Mouse (Mus musculus): ENCODE measurements at regions not wholly inside any gene's neighbourhood (a gene's known extent, or its start where the extent isn't known, plus 50 kb on each side); places are given as distances from the start of the nearest gene placed in this dataset.

GRCm38 (mm10) chr1:177308213-177308872, 50.3 kb upstream of the Akt3 start:
- H3K4me3 ChIP-seq (ENCODE audit: low read depth, low read length) = no peak overlapping the region
- H3K27ac ChIP-seq (ENCODE audit: low read depth) = no peak overlapping the region
- H3K36me3 ChIP-seq (replicated peaks; ENCODE audit: control insufficient read depth, insufficient read depth, low read length) = no peaks in the 10 kb centered on the region
- H3K9ac ChIP-seq (replicated peaks; ENCODE audit: low read depth, low read length) = no peak overlapping the region
- DNase-seq (ENCODE audit: low spot score) = peak; percentile 37
- H3K27me3 ChIP-seq (ENCODE audit: control insufficient read depth, insufficient read depth, low read length) = no peaks in the 10 kb centered on the region
- ATAC-seq (ENCODE audit: insufficient read depth, low read depth) = no peak
- no peak overlapping the region for H3K4me2 ChIP-seq (ENCODE audit: low read depth, low read length)
- TF ChIP-seq CTCF (IDR thresholded peaks at IDR 0.05; ENCODE audit: low read depth) = no peak
- TF ChIP-seq EP300 (IDR thresholded peaks at IDR 0.05; ENCODE audit: low read depth) = no peak
- H3K4me1 ChIP-seq (ENCODE audit: control insufficient read depth, insufficient read depth) = no peaks in the 10 kb centered on the region
- 13% methylated on average over 5 of the region's 5 CpGs for WGBS
- H3K9me3 ChIP-seq (replicated peaks; ENCODE audit: control insufficient read depth, low read length) = no peaks in the 10 kb centered on the region
